Mouse (Mus musculus): ENCODE data around the gene Dusp10. TPM values are rescaled to one million over a fixed set of nuclear protein-coding genes. Genes with fewer than 3 reads are reported as not detected.

The Dusp10 gene
- total RNA-seq, 2 experiments from 2014 or later: 5.7 to 5.8 TPM

- intact Hi-C loops (cut with DNase I): no loop called here
Measured at GRCm38 (mm10) chr1:184025079-184025478, 12.0 kb downstream of the Dusp10 start.

DNA sequence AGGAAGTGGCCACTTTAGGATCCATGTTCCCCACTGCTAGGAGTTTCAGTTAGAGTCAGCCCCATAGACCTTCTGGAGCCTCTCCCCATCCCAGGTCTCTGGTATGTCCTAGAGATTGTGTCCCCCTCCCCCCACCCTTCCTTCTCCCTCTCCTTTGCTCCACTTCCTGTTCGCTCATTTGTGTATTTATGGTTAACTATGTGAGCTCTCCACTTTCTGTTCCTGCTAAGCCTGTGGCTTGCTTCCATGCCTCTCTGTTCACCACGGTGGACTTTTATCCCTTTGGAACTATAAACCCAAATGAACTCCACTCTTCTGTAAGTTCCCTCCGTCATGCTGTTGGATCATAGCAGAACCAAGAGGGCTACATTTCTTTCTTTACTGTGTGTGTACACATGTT is 13.9 kb downstream of the Dusp10 start:
- DNase-seq (ENCODE audit: low spot score in 2 of 2): no peak
- intact Hi-C loops (cut with DNase I): no loop called here

More at GRCm38 (mm10) chr1:184025079-184025478, 12.0 kb downstream of the Dusp10 start:
- DNase-seq (ENCODE audit: low spot score in 2 of 2): no peak

DNA sequence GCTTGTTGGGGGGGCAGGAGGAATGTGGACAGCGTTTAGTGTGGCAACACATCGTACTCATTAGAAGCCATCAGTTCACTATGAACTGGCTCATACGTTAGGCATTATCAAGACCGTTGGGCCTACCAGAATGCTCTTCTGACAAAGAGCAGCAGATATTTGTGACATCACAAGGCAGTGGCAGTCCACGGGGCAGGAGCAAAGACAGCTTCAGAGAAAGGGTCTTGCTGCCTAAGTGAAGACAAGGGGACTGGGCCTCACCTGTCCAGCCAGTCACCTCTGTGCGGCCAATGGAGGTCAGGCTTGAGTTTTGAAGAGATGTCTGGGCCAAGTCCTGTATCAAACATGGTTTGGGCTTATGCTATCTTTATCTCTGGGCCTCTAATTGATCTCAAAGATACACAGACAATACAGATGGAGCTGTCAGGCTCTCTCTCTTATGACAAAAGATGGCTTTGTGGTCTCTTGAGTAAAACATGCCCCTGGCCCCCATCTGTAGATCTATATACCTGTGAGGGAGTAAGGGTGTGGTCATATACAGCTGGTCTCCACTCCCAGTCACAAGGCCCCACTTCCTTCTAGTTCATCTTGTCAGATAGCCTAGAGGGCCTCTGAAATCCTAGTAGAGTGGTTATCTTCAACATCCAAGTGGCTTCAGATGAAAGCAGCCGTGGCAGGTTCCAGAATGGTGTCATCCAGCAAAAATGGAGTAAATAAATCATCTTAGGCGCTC is 17.1 kb downstream of the Dusp10 start:
- no peak for DNase-seq (ENCODE audit: low spot score in 2 of 2)
- intact Hi-C loops (cut with DNase I): no loop called here

GRCm38 (mm10) chr1:184032682-184033389 is 19.7 kb downstream of the Dusp10 start:
- intact Hi-C loops (cut with DNase I): no loop called here
- DNase-seq (ENCODE audit: low spot score in 2 of 2): no peak

- DNase-seq (ENCODE audit: low spot score in 2 of 2): peak in 1 of 2 experiments; percentile 55
- intact Hi-C loops (cut with DNase I): no loop called here
Measured at GRCm38 (mm10) chr1:184033390-184034010, 20.4 kb downstream of the Dusp10 start.

- DNase-seq (ENCODE audit: low spot score in 2 of 2): peak; percentile 98 to 100
- intact Hi-C loops (cut with DNase I): no loop called here
Measured at GRCm38 (mm10) chr1:184034011-184034557, 21.0 kb downstream of the Dusp10 start, which contains the start of gene 1700056E22Rik. 1700056E22Rik (minus strand) TSS chr1:184034301.

GRCm38 (mm10) chr1:184034741-184035181 is 21.7 kb downstream of the Dusp10 start:
- intact Hi-C loops (cut with DNase I): no loop called here
- peak; percentile 16 to 26 for DNase-seq (ENCODE audit: low spot score in 2 of 2)

DNA sequence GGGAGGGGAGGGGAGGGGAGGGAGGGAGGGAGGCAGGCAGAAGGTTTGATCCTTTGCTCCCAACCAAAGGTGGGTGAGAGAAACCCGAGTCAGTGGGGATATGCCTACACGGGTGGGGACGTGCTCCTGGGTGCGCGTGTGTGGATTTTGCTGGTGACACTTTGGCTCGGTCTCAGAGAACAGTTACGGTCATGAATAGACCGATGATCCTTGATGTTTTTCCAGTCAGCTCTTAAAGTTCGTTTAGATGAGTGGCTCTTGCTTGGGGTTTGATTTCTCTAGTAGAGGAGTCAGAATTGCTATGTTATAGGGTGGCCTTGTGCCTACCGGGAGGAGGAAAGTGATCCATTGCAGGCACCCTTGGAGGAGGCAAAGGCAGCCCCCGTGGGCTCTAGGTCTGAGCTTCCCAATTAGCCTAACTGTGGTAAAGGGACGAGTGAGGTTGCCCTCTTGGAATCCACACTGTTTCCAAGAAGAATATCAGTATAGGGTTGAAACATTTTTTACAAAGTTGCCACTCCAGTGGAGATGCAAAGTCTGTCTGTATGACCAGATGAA is 22.3 kb downstream of the Dusp10 start:
- no peak for DNase-seq (ENCODE audit: low spot score in 2 of 2)
- intact Hi-C loops (cut with DNase I): no loop called here

GRCm38 (mm10) chr1:184037802-184038201 is 24.7 kb downstream of the Dusp10 start:
- DNase-seq (ENCODE audit: low spot score in 2 of 2): no peak
- intact Hi-C loops (cut with DNase I): no loop called here

DNA sequence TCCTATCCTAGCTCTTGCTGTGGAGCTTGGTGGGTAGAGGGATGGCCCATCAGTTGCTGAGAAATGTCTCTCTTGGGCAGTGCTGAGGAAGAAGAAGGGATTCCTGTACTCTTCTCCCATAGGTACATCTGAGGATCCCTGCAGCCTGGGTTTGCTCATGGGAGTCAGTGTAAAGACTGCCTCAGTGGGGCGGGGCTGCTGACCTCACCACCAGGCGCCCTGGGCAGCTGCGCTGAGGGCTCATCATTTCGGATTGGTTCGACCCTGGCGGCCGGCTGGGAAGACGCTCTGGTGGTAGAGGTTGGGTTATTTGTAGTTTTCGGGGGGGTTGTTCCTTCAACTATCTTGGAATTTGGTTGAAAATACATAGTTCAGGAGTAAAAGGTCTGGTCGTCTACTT is 26.2 kb downstream of the Dusp10 start:
- intact Hi-C loops (cut with DNase I): no loop called here
- no peak for DNase-seq (ENCODE audit: low spot score in 2 of 2)

GRCm38 (mm10) chr1:184040181-184040580 is 27.1 kb downstream of the Dusp10 start:
- no peak for DNase-seq (ENCODE audit: low spot score in 2 of 2)
- intact Hi-C loops (cut with DNase I): no loop called here

DNA sequence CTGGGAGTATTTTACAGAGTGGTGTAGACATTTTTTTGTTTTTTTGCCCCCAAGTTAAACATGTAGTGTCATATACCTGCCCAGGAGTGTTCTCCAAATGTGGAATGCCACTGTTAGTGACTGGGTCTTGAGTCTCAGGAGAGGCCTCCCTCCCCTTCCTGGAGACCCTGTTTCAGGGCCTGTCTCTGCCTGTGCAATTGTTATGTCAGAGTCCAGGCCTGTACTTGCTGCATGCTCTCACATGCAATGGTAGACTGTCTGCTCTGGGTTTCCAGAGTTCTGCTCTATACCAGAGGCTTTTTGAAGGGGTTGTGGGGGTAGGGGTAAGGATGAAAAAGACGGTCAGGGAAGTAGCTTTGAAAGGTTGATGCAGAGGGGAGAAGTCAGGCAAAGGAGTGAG is 27.8 kb downstream of the Dusp10 start:
- intact Hi-C loops (cut with DNase I): no loop called here
- no peak for DNase-seq (ENCODE audit: low spot score in 2 of 2)

- intact Hi-C loops (cut with DNase I): no loop called here
- DNase-seq (ENCODE audit: low spot score in 2 of 2): no peak
Measured at GRCm38 (mm10) chr1:184041778-184042573, 28.9 kb downstream of the Dusp10 start.

DNA sequence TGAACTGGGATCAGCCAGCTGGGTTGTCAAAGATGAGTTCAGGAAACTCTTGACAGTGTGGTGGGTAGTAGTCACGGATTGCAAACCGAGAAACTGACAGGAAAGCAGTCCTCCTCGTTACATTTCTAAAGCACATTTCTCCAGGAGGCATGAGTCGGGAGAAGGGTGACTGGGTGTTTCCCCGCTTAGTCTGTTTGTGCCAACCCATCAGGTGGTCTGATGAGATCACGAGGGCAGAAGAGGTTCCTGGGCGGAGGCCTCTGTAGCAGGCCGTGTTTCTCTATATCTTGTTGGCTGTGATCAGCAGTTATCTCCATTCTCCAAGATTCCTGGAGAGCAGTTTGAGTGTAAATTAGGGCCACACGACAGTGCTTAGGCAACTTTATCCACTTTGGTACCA is 29.6 kb downstream of the Dusp10 start:
- DNase-seq (ENCODE audit: low spot score in 2 of 2): no peak
- intact Hi-C loops (cut with DNase I): no loop called here

DNA sequence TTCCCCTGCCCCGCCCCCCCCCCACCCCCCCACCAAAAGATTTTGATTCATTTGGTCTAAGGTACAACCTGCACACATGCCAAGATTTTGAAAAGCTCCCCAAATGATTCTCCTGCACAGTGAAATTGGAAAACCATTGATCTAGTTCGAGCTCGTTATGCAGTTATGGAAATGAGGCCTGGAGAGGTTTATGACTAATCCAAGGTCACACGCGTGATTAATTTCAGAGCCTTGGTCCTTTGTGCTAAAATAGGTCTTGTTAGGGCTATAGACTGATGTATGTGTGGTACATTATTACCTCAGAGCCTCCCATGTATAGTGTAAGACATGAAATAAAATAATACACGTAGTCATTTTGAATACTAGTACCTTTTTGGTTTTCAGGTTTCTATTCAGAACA is 30.3 kb downstream of the Dusp10 start:
- no peak for DNase-seq (ENCODE audit: low spot score in 2 of 2)
- intact Hi-C loops (cut with DNase I): no loop called here

DNA sequence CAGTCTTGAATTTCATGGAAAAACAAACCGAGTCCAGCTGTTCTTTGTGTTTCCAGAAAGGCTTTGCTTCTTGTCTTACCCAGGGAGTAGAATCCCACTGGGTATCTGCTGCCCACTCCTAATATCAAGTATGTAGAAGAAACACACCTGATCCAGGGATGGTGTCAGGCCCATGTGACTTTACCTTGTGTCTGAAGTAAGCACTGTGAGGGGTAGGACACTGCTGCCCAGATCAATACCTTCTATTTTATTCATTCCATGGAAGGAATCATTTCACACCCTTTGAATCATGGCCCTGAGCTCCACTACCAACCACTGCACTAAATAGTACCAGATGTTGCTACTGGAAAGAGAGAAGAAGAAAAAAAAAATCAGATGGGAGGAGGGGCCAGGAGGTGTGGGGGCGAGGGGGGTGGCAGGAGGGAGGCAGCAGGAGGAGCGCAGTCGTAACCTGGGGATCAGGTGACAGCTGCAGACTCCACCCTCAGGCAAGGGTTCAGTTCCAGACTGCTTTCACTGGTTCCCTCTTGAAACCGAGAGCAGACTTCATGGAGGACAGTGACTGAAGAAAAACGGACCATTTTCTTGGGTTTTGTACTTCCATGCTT is 33.1 kb downstream of the Dusp10 start:
- intact Hi-C loops (cut with DNase I): no loop called here
- DNase-seq (ENCODE audit: low spot score in 2 of 2): no peak

DNA sequence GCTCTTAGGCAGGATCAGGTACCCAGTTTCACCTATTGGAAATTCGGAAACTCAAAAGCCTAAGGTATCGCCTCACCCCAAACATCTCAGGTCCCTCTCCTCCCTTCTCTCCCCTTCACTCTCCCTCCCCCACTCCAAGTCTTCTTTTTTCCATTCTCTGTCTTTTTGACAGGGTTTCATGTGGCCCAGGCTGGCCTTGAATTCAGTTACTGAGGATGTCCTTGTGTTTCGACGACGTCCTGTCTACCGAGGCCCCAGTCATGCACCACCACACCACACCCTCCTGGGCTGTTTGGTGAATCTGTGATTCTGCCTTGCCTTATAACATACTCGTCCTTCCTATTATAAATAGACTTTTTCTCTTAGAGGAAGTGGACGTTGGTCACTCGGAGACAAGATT is 34.7 kb downstream of the Dusp10 start:
- intact Hi-C loops (cut with DNase I): no loop called here

GRCm38 (mm10) chr1:184048675-184049418 is 35.7 kb downstream of the Dusp10 start:
- no peak for DNase-seq (ENCODE audit: low spot score in 2 of 2)
- intact Hi-C loops (cut with DNase I): no loop called here

More for the DNA sequence above, 34.7 kb downstream of the Dusp10 start:
- DNase-seq (ENCODE audit: low spot score in 2 of 2): no peak

Measured in left cerebral cortex, postnatal 14 days (tissue).